Mouse (Mus musculus) C2C12 (cell line): ENCODE data around the gene Lrch1. TPM values are rescaled to one million over a fixed set of nuclear protein-coding genes. Genes with fewer than 3 reads are reported as not detected.

Experiments used
- H3K27me3 ChIP-seq: one replicate; pipeline ENCODE4 v1.6.1; 2011; ENCODE audit not compliant: control insufficient read depth, insufficient read depth, insufficient read length
- H3K36me3 ChIP-seq: one replicate; pipeline ENCODE4 v1.6.1; 2011; ENCODE audit not compliant: control insufficient read depth, insufficient read depth
- H3K4me3 ChIP-seq: one replicate; pipeline ENCODE4 v1.5.1; 2011; ENCODE audit warnings: mild to moderate bottlenecking, control low read depth; ENCODE audit not compliant: poor library complexity, insufficient read depth, severe bottlenecking
- H3K79me2 ChIP-seq: one replicate; pipeline ENCODE4 v1.6.1; 2011; ENCODE audit not compliant: control insufficient read depth, insufficient read depth
- H3K79me3 ChIP-seq: one replicate; pipeline ENCODE4 v1.6.1; 2011; ENCODE audit warnings: low read depth, control low read depth
- H3ac ChIP-seq: one replicate; pipeline ENCODE3; 2011; ENCODE audit warnings: low read depth; ENCODE audit not compliant: control insufficient read depth, insufficient read length
- CEBPB ChIP-seq: IDR thresholded peaks from one replicate; pipeline ENCODE4 v1.6.1; 2011; ENCODE audit warnings: low read depth, mild to moderate bottlenecking, control low read depth, moderate library complexity
- CTCF ChIP-seq: IDR thresholded peaks from one replicate; pipeline ENCODE4 v1.5.1; 2011; ENCODE audit not compliant: control insufficient read depth, insufficient read depth, insufficient read length
- FOSL1 ChIP-seq: IDR thresholded peaks from one replicate; pipeline ENCODE4 v1.8.0; 2011; ENCODE audit warnings: mild to moderate bottlenecking, low read length; ENCODE audit not compliant: poor library complexity, insufficient read depth, severe bottlenecking
- MAX ChIP-seq: IDR thresholded peaks from one replicate; pipeline ENCODE4 v1.6.1; 2011; ENCODE audit warnings: mild to moderate bottlenecking, control low read depth
- MYOD1 ChIP-seq: IDR thresholded peaks from one replicate; pipeline ENCODE4 v1.6.1; 2011; ENCODE audit warnings: low read depth; ENCODE audit not compliant: control insufficient read depth, insufficient read length
- MYOG ChIP-seq: IDR thresholded peaks from one replicate; pipeline ENCODE4 v1.6.1; 2011; ENCODE audit not compliant: control insufficient read depth, insufficient read length; ENCODE audit errors: extremely low read depth
- USF1 ChIP-seq: IDR thresholded peaks from one replicate; pipeline ENCODE4 v1.6.1; 2011; ENCODE audit warnings: low read depth, mild to moderate bottlenecking, control low read depth, moderate library complexity
- polyA plus RNA-seq: library from polyadenylated mRNA; unstranded; fragments of >200 nt; fragmentation: generic; extraction: Trizol; gene quantifications from one replicate; pipeline ENCODE4 v1.2.1, GENCODE M21; 2012; ENCODE audit warnings: missing spikeins

Lrch1 gene
- polyA plus RNA-seq, 1 experiment = 5.0 TPM

GRCm38 (mm10) chr14:74976972-74977371, 29.3 kb upstream of the Lrch1 start:
- Histone ChIP-seq H3K79me3 (no peaks in the 10 kb centered on the region), H3ac (no peak overlapping the region)

DNA sequence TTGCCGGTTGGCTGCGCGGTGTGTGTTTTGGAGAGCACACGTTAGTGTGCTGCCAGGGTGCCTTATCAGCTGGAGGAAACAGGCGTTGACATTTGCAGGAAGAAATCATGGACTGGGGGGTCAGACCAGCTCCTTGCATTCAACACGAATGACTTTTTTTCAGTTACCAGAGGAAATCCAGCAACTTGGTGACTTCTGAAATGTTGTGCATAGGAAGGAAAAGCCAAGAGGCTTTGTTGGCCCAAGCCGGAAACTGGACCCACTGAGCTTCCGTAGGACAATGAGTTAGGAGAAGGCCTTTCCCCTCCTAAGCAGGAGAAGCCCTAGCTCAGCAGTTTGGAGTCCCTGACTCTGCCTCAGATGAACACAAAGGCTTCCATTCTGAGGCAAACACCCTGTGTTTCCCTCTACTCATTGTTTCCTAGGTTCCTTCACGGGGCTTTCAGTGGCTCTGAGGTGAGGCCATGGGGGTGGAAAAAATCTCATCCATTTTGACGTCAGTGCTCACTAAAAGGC, 26.5 kb upstream of the Lrch1 start:
- Histone ChIP-seq H3K79me3 (no peaks in the 10 kb centered on the region), H3ac (no peak overlapping the region), H3K4me3 (no peak overlapping the region), H3K36me3 (no peaks in the 10 kb centered on the region), H3K79me2 (no peaks in the 10 kb centered on the region), H3K27me3 (no peaks in the 10 kb centered on the region)
- no peak for TF ChIP-seq MYOG
- TF ChIP-seq MYOD1 = no peak
- no peak for TF ChIP-seq CEBPB
- no peak for TF ChIP-seq USF1
- no peak for TF ChIP-seq CTCF
- TF ChIP-seq FOSL1 = no peak
- TF ChIP-seq MAX = no peak

More at GRCm38 (mm10) chr14:74976972-74977371, 29.3 kb upstream of the Lrch1 start:
- H3K27me3 ChIP-seq = no peaks in the 10 kb centered on the region
- no peak overlapping the region for H3K4me3 ChIP-seq
- no peaks in the 10 kb centered on the region for H3K79me2 ChIP-seq
- TF ChIP-seq MAX = no peak
- no peak for TF ChIP-seq CTCF
- TF ChIP-seq MYOD1 = no peak
- no peak for TF ChIP-seq CEBPB
- TF ChIP-seq MYOG = no peak
- no peak for TF ChIP-seq FOSL1
- no peak for TF ChIP-seq USF1
- H3K36me3 ChIP-seq = no peaks in the 10 kb centered on the region

DNA sequence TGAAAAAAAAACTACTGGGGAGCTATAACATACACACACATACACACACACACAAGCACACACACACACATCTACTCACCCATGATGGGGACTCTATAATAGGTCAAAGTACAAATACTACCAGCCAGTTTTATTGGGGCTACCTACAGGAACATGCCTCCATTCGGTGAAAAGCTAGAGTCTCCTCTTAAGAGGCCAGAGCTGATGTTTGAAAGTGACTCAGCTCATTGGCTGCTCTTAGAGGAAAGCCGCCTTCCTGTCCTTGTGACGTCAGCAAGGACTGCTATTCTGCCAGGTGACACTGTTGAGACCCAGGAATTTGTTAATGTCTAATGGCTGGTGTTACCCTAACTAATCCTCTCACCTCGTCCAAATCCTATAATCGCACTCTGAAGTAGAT, 25.0 kb upstream of the Lrch1 start:
- Histone ChIP-seq H3K27me3 (no peaks in the 10 kb centered on the region), H3K4me3 (no peak overlapping the region), H3K79me2 (no peaks in the 10 kb centered on the region), H3K79me3 (no peaks in the 10 kb centered on the region), H3K36me3 (no peaks in the 10 kb centered on the region), H3ac (no peak overlapping the region)
- no peak for TF ChIP-seq CEBPB
- TF ChIP-seq MYOD1 = no peak
- TF ChIP-seq MAX = no peak
- no peak for TF ChIP-seq FOSL1
- TF ChIP-seq CTCF = no peak
- TF ChIP-seq USF1 = no peak
- no peak for TF ChIP-seq MYOG

DNA sequence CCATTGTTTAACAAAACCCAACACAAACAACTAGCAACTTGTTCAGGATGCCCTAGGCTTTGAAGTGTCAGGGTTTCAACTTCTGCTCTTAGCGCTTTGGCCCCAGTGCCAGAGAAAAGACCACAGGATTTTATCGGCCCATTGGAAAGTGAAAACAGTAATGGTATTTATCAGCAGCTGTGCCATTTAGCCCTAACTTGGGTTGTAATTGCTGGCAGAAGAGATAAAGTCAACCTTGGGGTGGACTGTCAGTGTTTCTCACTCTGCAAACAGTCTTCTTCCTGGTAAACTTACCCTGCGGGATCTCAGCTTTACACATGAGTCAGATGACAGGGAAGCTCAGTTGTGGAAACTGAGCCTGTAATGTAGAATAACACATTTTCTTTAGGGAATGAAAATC, 24.5 kb upstream of the Lrch1 start:
- H3K79me3 ChIP-seq = no peaks in the 10 kb centered on the region

DNA sequence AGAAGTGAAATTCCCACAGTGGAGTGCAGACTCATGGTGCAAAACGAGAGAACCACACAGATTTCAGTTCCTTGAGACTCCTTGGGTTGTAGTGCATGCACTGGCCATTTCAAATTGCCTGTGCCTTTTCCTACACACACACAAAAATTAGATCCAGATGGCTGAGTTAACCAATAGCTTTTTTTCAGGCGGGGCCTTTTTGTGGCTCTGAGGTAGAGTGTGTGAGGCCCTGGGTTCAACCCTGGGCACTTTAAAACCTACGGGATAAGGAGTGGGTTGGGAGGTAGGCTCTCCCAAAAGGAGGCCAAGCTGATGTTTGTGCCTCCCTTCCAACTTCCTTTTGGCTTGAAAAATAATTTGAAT, 15.7 kb upstream of the Lrch1 start:
- no peak overlapping the region for H3K4me3 ChIP-seq
- no peaks in the 10 kb centered on the region for H3K27me3 ChIP-seq
- H3K36me3 ChIP-seq = no peaks in the 10 kb centered on the region
- TF ChIP-seq CEBPB = no peak
- no peak for TF ChIP-seq MAX
- TF ChIP-seq MYOD1 = no peak
- TF ChIP-seq CTCF = no peak
- no peak for TF ChIP-seq FOSL1
- no peak for TF ChIP-seq USF1
- TF ChIP-seq MYOG = no peak
- no peak overlapping the region for H3ac ChIP-seq
- H3K79me3 ChIP-seq = no peaks in the 10 kb centered on the region
- no peaks in the 10 kb centered on the region for H3K79me2 ChIP-seq

More for the DNA sequence above, 24.5 kb upstream of the Lrch1 start:
- TF ChIP-seq MYOD1 (no peak), FOSL1 (no peak), MYOG (no peak), USF1 (no peak), CEBPB (no peak), MAX (no peak), CTCF (no peak)
- Histone ChIP-seq H3K79me2 (no peaks in the 10 kb centered on the region), H3K36me3 (no peaks in the 10 kb centered on the region), H3ac (no peak overlapping the region), H3K4me3 (no peak overlapping the region), H3K27me3 (no peaks in the 10 kb centered on the region)

GRCm38 (mm10) chr14:74962713-74963401, 15.2 kb upstream of the Lrch1 start:
- Histone ChIP-seq H3ac (no peak overlapping the region), H3K79me2 (no peaks in the 10 kb centered on the region), H3K27me3 (no peaks in the 10 kb centered on the region), H3K4me3 (no peak overlapping the region), H3K36me3 (no peaks in the 10 kb centered on the region), H3K79me3 (no peaks in the 10 kb centered on the region)
- TF ChIP-seq MYOD1 (peak; percentile 28), USF1 (no peak), CTCF (no peak)
